8 mouse cellular contexts compared by ENCODE assay signal in genomic region chr15:102279092-102279782, GRCm38 (mm10). TPM values are rescaled to one million over a fixed set of nuclear protein-coding genes. Genes with fewer than 3 reads are reported as not detected.
A peak's percentile ranks its signal among the peaks of the same experiment; 100 is the strongest.
DNase-seq lines count a peak whose midpoint lies in the region; ATAC-seq lines count a peak whose summit lies in the region.

Mfsd5 (plus strand) TSS chr15:102279454.

- peaks cover 24% of the 10 kb centered on the region for H3K36me3 ChIP-seq in hindbrain, embryonic 13.5 days

- DNase-seq in T-cell, adult 2 months (ENCODE audit: low spot score), result peak; percentile 80
- peak; percentile 92 to 98 for DNase-seq in cerebellum, postnatal 25 days
- peak; percentile 67 to 69 for DNase-seq in frontal cortex, postnatal 25 days (ENCODE audit: low spot score in 2 of 2)
- DNase-seq in layer of hippocampus, postnatal 25 days (ENCODE audit: extremely low spot score in 1 of 2, low spot score in 1 of 2), result peak; percentile 81 to 82
- peak; percentile 84 for DNase-seq in lung, postnatal 25 days (ENCODE audit: low spot score)
- peak; percentile 74 for DNase-seq in retina, adult 2 months (ENCODE audit: low read depth, low spot score)
- DNase-seq in thymus, postnatal 25 days, result peak; percentile 86

- peak within 1 kb of the TSS; percentile 92 for H3K27ac ChIP-seq in hindbrain, embryonic 13.5 days

- H3K4me1 ChIP-seq in hindbrain, embryonic 13.5 days (replicated peaks), result peaks cover 24% of the 10 kb centered on the region

- no peaks in the 10 kb centered on the region for H3K9me3 ChIP-seq in hindbrain, embryonic 13.5 days

- no peaks in the 10 kb centered on the region for H3K27me3 ChIP-seq in hindbrain, embryonic 13.5 days

- WGBS in hindbrain, embryonic 13.5 days, result under 1% methylated on average over 64 of the region's 65 CpGs

- H3K4me2 ChIP-seq in hindbrain, embryonic 13.5 days, result peak within 1 kb of the TSS; percentile 94

- peak; percentile 97 for ATAC-seq in hindbrain, embryonic 13.5 days (ENCODE audit: low FRiP score)

- H3K9ac ChIP-seq in hindbrain, embryonic 13.5 days, result peak within 1 kb of the TSS; percentile 87

- H3K4me3 ChIP-seq in hindbrain, embryonic 13.5 days, result peak within 1 kb of the TSS; percentile 86

RNA-seq across cellular contexts. Expression of gene Mfsd5, which starts in this region (rescaled TPM):
- 54.7 TPM in 2 replicates for polyA plus RNA-seq in hindbrain, embryonic 13.5 days (2015; fragmentation: Nextera tagmentation; extraction: Ambion mirVana)
- total RNA-seq in layer of hippocampus, postnatal 25 days (2021), result 10 to 100 TPM; 39.0 to 39.6 TPM

Comparison
In these comparisons a context has a peak if more than half of its experiments do, and no peak if none do; other contexts are left out.
1. Peak in every context shown above with its lines: DNase-seq, ATAC-seq, H3K4me3 ChIP-seq and H3K27ac ChIP-seq.